Mouse (Mus musculus) neural tube, embryonic 12.5 days (tissue): ENCODE results near the gene 1110059E24Rik. TPM values are rescaled to one million over a fixed set of nuclear protein-coding genes. Genes with fewer than 3 reads are reported as not detected.

Experiments
- ATAC-seq: fragments of 200-750 bp; cut with Nextera tagmentation; 2 replicates; pipeline ENCODE4 v1.8.0; 2017; ENCODE audit warnings: low read depth, mild to moderate bottlenecking, moderate TSS enrichment, moderate library complexity; ENCODE audit not compliant: low FRiP score
- H3K27ac ChIP-seq: fragments of 300-500 bp; sonication (generic); 2 replicates; pipeline ENCODE4 v1.5.1; 2016
- H3K27me3 ChIP-seq: fragments of 300-500 bp; sonication (generic); replicated peaks from 2 replicates; pipeline ENCODE4 v1.6.1; 2016; ENCODE audit warnings: mild to moderate bottlenecking
- H3K36me3 ChIP-seq: fragments of 300-500 bp; sonication (generic); 2 replicates; pipeline ENCODE4 v1.6.1; 2016; ENCODE audit warnings: mild to moderate bottlenecking
- H3K4me1 ChIP-seq: fragments of 300-500 bp; sonication (generic); 2 replicates; pipeline ENCODE4 v1.6.1; 2016
- H3K4me2 ChIP-seq: fragments of 300-500 bp; sonication (generic); replicated peaks from 2 replicates; pipeline ENCODE4 v1.6.1; 2016; ENCODE audit warnings: mild to moderate bottlenecking
- H3K4me3 ChIP-seq: fragments of 300-500 bp; sonication (generic); 2 replicates; pipeline ENCODE4 v1.5.1; 2016
- H3K9ac ChIP-seq: fragments of 300-500 bp; sonication (generic); 2 replicates; pipeline ENCODE4 v1.6.1; 2016; ENCODE audit warnings: mild to moderate bottlenecking
- H3K9me3 ChIP-seq: fragments of 300-500 bp; sonication (generic); 2 replicates; pipeline ENCODE4 v1.6.1; 2016; ENCODE audit warnings: mild to moderate bottlenecking
- WGBS: fragments of 180-500 bp; shearing (Covaris S2); methylation state at CpG from one replicate; pipeline ENCODE4 v1.1.7; 2016; 5-methylcytosine and 5-hydroxymethylcytosine counted together
- polyA plus RNA-seq: library from polyadenylated mRNA; unstranded; fragments of >200 nt; fragmentation: Nextera tagmentation; extraction: Ambion mirVana; gene quantifications from 2 replicates; pipeline ENCODE4 v1.2.1, GENCODE M21; 2016

1110059E24Rik gene
- polyA plus RNA-seq, 1 experiment from 2014 or later = 50.0 TPM

DNA sequence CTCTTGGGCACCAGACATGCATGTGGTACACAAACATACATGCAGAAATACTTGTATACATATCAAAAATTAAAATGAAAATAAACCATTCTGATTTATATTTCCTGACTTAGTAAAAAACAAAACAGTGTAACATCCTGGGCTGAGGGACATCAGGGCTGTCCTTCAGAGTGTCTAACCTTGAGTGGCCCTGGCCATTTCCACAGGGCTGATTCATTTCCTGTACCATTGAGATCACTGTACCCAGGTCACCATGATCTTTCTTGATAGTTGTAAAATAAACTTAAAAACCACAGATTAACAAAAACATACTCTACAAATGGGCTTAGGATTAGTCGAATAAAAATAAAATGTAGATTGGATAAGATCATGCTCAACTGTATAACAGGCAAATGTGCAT, 66.2 kb downstream of the 1110059E24Rik start:
- Histone ChIP-seq H3K36me3 (no peaks in the 10 kb centered on the region), H3K4me2 (no peak overlapping the region), H3K9ac (no peak overlapping the region), H3K4me3 (no peak overlapping the region), H3K27ac (no peak overlapping the region), H3K27me3 (no peaks in the 10 kb centered on the region), H3K9me3 (no peaks in the 10 kb centered on the region), H3K4me1 (no peaks in the 10 kb centered on the region)
- WGBS = 98% methylated on average over 1 of the region's 1 CpGs
- no peak for ATAC-seq

DNA sequence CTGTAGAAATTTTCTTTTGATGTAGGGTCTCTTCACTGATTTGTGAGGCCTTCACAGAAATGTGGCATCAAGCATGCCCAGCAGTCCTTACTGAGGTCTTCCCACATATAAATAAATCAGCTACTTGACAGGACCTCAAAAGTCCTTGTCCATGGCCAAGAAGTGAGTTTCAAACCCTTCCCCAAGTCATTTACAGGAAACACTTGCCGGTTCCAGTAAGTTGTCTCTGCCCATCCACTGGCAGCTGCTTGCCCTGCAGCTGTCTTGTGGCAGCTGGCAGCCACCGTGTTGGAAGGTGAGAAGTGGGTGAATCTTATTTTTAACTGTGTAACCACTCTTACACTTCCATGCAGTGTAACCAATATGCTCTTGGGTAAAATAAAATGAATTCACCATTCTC, 66.9 kb downstream of the 1110059E24Rik start:
- Histone ChIP-seq H3K9ac (no peak overlapping the region), H3K36me3 (no peaks in the 10 kb centered on the region), H3K27me3 (no peaks in the 10 kb centered on the region), H3K4me2 (no peak overlapping the region), H3K4me1 (no peaks in the 10 kb centered on the region), H3K27ac (no peak overlapping the region), H3K9me3 (no peaks in the 10 kb centered on the region), H3K4me3 (no peak overlapping the region)
- no peak for ATAC-seq
- 87% methylated on average over 2 of the region's 2 CpGs for WGBS

DNA sequence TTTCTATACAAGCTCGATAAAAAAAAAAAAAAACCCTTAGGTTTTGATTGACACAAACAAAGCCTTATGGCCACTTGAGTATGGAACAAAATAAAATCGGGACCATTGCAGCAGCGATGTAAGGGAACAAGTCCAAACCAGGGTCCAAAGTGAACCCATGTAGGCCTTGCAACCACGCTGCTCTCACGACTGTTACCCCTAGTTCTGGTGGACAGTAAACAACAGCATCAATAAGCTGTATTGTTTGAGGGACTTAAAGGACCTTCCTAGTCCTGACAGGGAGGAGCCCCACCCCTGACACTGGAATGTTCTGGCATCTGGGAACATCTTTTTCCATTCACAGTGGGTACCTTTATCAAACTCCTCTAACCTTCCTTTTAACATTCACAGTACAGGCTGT, 68.8 kb downstream of the 1110059E24Rik start:
- no peaks in the 10 kb centered on the region for H3K36me3 ChIP-seq
- no peak overlapping the region for H3K27ac ChIP-seq
- H3K4me1 ChIP-seq = no peaks in the 10 kb centered on the region
- no peak overlapping the region for H3K4me3 ChIP-seq
- 84% methylated on average over 5 of the region's 5 CpGs for WGBS
- no peaks in the 10 kb centered on the region for H3K27me3 ChIP-seq
- no peak for ATAC-seq
- H3K9ac ChIP-seq = no peak overlapping the region
- no peak overlapping the region for H3K4me2 ChIP-seq
- H3K9me3 ChIP-seq = no peaks in the 10 kb centered on the region

DNA sequence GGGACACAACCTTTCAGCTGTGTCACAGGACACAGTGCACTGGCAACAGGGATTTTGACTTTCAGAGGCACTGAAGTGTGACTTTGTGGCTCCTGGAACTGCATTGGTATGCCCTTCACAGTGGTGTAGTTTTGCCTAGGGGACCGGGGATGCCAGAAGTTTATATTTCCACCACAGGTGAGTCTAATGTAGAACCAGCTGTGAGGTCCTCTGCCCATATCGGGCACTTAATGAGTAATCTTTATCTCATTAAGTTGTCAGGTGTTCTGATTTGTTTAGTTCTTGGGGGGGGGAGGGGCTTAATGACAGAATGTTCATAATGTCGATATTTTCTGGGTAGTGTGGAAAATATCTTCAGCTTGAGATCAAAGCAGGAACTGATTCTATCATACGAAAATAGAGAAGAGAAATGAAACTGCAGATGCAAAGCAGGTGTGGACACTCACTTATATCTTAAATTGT, 69.2 kb downstream of the 1110059E24Rik start:
- Histone ChIP-seq H3K9me3 (no peaks in the 10 kb centered on the region), H3K27me3 (no peaks in the 10 kb centered on the region), H3K4me3 (no peak overlapping the region), H3K27ac (no peak overlapping the region), H3K36me3 (no peaks in the 10 kb centered on the region), H3K9ac (no peak overlapping the region), H3K4me2 (no peak overlapping the region), H3K4me1 (no peaks in the 10 kb centered on the region)
- no peak for ATAC-seq
- WGBS = 89% methylated on average over 4 of the region's 4 CpGs

GRCm38 (mm10) chr19:21581404-21581803, 71.4 kb downstream of the 1110059E24Rik start:
- no peak overlapping the region for H3K4me3 ChIP-seq
- H3K4me2 ChIP-seq = no peak overlapping the region
- no peak for ATAC-seq
- H3K27ac ChIP-seq = no peak overlapping the region
- H3K36me3 ChIP-seq = no peaks in the 10 kb centered on the region
- 81% methylated on average over 6 of the region's 6 CpGs for WGBS
- no peaks in the 10 kb centered on the region for H3K4me1 ChIP-seq
- H3K9me3 ChIP-seq = no peaks in the 10 kb centered on the region
- no peaks in the 10 kb centered on the region for H3K27me3 ChIP-seq
- no peak overlapping the region for H3K9ac ChIP-seq

- ATAC-seq = no peak
- no peak overlapping the region for H3K27ac ChIP-seq
- no peak overlapping the region for H3K4me3 ChIP-seq
- H3K9me3 ChIP-seq = no peaks in the 10 kb centered on the region
- no peak overlapping the region for H3K4me2 ChIP-seq
- no peaks in the 10 kb centered on the region for H3K27me3 ChIP-seq
- no peaks in the 10 kb centered on the region for H3K4me1 ChIP-seq
- H3K9ac ChIP-seq = no peak overlapping the region
- 89% methylated on average over 3 of the region's 3 CpGs for WGBS
- no peaks in the 10 kb centered on the region for H3K36me3 ChIP-seq
Measured at GRCm38 (mm10) chr19:21579896-21580295, 72.9 kb downstream of the 1110059E24Rik start.

DNA sequence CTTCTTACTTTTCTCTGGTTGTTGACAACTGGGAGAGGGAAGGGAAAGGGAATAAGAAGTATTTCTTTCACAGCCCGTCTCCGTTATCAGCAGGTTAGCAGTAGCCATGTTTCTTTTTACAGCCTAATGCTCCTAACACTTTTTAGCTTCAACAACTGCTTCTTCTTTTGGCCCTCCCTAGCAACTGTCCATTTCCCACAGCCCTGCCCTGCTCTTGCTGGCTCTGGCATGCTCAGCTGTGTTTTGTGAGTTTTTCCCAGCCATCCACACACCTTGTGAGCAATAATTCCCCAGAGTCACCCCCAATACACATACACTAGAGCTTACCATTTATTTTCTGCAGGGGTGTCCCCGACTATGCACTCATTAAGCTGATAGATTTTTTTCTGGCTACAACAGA, 75.3 kb downstream of the 1110059E24Rik start:
- H3K9ac ChIP-seq = no peak overlapping the region
- no peaks in the 10 kb centered on the region for H3K36me3 ChIP-seq
- WGBS = 73% methylated on average over 3 of the region's 3 CpGs
- H3K9me3 ChIP-seq = no peaks in the 10 kb centered on the region
- no peak overlapping the region for H3K4me2 ChIP-seq
- no peaks in the 10 kb centered on the region for H3K4me1 ChIP-seq
- no peak overlapping the region for H3K4me3 ChIP-seq
- H3K27ac ChIP-seq = no peak overlapping the region
- no peaks in the 10 kb centered on the region for H3K27me3 ChIP-seq
- no peak for ATAC-seq

- Histone ChIP-seq H3K9me3 (no peaks in the 10 kb centered on the region), H3K9ac (no peak overlapping the region), H3K36me3 (no peaks in the 10 kb centered on the region), H3K4me1 (no peaks in the 10 kb centered on the region), H3K27me3 (no peaks in the 10 kb centered on the region), H3K4me2 (no peak overlapping the region), H3K27ac (no peak overlapping the region), H3K4me3 (no peak overlapping the region)
- ATAC-seq = no peak
- 62% methylated on average over 7 of the region's 7 CpGs for WGBS
Measured at GRCm38 (mm10) chr19:21571986-21572385, 80.8 kb downstream of the 1110059E24Rik start.

- H3K4me1 ChIP-seq = no peaks in the 10 kb centered on the region
- H3K27me3 ChIP-seq = no peaks in the 10 kb centered on the region
- no peak overlapping the region for H3K4me2 ChIP-seq
- no peak overlapping the region for H3K4me3 ChIP-seq
- no peaks in the 10 kb centered on the region for H3K36me3 ChIP-seq
- peak; percentile 75 for ATAC-seq
- H3K9me3 ChIP-seq = no peaks in the 10 kb centered on the region
- no peak overlapping the region for H3K27ac ChIP-seq
- WGBS = 36% methylated on average over 16 of the region's 16 CpGs
- no peak overlapping the region for H3K9ac ChIP-seq
Measured at GRCm38 (mm10) chr19:21571223-21571980, 81.4 kb downstream of the 1110059E24Rik start.

DNA sequence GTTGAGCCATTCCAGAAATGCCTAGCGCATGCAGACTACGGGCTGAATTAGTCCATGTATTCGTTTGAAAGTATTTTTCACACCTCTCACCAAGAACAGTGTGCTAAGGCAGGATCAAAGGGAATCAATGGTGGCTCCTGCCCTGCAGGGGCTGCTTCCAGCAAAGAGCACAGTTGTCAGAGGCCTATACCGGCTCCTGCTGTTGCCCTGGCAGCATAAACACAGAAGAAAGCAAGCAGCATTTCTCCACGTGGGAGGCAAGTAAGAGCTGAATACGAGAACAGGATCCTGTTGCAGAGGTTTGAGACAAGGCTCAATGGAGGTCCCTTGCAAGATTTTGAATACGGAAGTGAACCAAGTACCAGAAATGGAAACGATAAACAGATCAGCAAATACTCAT, 82.0 kb downstream of the 1110059E24Rik start:
- WGBS = 33% methylated on average over 8 of the region's 8 CpGs
- Histone ChIP-seq H3K4me2 (no peak overlapping the region), H3K36me3 (no peaks in the 10 kb centered on the region), H3K27me3 (no peaks in the 10 kb centered on the region), H3K9me3 (no peaks in the 10 kb centered on the region), H3K4me1 (no peaks in the 10 kb centered on the region), H3K27ac (no peak overlapping the region), H3K4me3 (no peak overlapping the region), H3K9ac (no peak overlapping the region)
- ATAC-seq = 0 out of 2 replicates have a peak, but pooled peaks have one; percentile 45

- H3K4me2 ChIP-seq = no peak overlapping the region
- WGBS = 86% methylated on average over 3 of the region's 3 CpGs
Measured at GRCm38 (mm10) chr19:21568528-21569185, 84.1 kb downstream of the 1110059E24Rik start.

GRCm38 (mm10) chr19:21567933-21568332, 84.8 kb downstream of the 1110059E24Rik start:
- Histone ChIP-seq H3K4me3 (no peak overlapping the region), H3K36me3 (no peaks in the 10 kb centered on the region), H3K4me1 (no peaks in the 10 kb centered on the region), H3K27me3 (no peaks in the 10 kb centered on the region), H3K27ac (no peak overlapping the region), H3K9ac (no peak overlapping the region), H3K4me2 (no peak overlapping the region), H3K9me3 (no peaks in the 10 kb centered on the region)
- 87% methylated on average over 3 of the region's 3 CpGs for WGBS
- no peak for ATAC-seq

More at GRCm38 (mm10) chr19:21568528-21569185, 84.1 kb downstream of the 1110059E24Rik start:
- H3K9me3 ChIP-seq = no peaks in the 10 kb centered on the region
- no peak overlapping the region for H3K4me3 ChIP-seq
- no peaks in the 10 kb centered on the region for H3K4me1 ChIP-seq
- H3K9ac ChIP-seq = no peak overlapping the region
- no peaks in the 10 kb centered on the region for H3K36me3 ChIP-seq
- H3K27me3 ChIP-seq = no peaks in the 10 kb centered on the region
- ATAC-seq = no peak
- H3K27ac ChIP-seq = no peak overlapping the region
